Mouse (Mus musculus): ENCODE measurements at regions not wholly inside any gene's neighbourhood (a gene's known extent, or its start where the extent isn't known, plus 50 kb on each side); places are given as distances from the start of the nearest gene placed in this dataset.
"Not testable (repeated sequence)": the region's sequence is repeated elsewhere in the genome, so short reads cannot be mapped to it uniquely, and the experiment has no call there.

DNA sequence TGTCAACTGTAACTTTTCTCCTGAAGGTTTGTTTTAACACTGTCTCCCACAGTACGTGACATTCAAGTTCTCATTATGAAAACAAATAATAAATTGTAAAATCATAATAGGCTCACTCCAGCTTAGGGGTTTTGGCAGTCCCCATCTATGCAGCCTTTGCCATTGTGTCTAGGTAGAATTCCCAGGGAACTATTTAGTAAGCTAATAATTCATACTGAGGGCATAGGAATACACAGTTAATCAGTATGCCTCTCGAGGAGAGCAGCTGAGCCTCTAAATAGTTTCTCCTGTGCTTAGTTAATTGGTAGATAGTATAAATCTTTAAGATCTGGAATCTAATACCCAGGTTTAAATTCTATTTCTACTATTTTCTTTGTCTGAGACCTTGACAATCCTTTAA, 191.7 kb downstream of the Tprg start:
- Histone ChIP-seq H3K9ac (no peak overlapping the region), H3K4me3 (replicated peaks) (no peak overlapping the region), H3K4me1 (replicated peaks) (no peaks in the 10 kb centered on the region), H3K27me3 (no peaks in the 10 kb centered on the region), H3K36me3 (no peaks in the 10 kb centered on the region), H3K27ac (no peak overlapping the region), H3K9me3 (replicated peaks) (no peaks in the 10 kb centered on the region), H3K4me2 (no peak overlapping the region)
- 55% methylated on average over 2 of the region's 2 CpGs for WGBS (ENCODE audit: insufficient replicate concordance)
- ATAC-seq (ENCODE audit: low read depth), result no peak
- no peak for DNase-seq

DNA sequence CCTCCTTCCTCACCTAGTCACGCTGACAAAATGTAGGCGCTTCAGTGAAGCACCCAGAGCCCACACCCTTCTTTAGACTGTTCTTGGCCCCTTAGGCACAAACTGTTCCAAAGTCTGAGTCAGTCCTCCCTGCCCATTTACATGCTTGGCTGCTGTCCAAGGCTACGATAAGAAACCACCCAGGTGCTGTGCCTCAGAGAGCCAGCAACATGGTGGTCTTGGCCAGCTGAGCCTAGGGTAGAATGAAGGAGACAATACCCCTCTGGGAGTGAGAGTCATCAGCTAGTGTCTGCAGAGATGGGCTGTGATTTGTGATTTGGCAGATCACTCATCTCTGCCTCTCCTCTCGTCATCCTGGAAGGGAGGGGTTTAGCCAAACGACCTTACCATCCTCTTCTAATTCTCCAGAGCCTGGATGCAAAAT, 197.2 kb downstream of the Tprg start:
- 56% methylated on average over 5 of the region's 5 CpGs for WGBS (ENCODE audit: insufficient replicate concordance)
- ATAC-seq (ENCODE audit: low read depth) (no peak), DNase-seq (no peak)
- Histone ChIP-seq H3K27ac (no peak overlapping the region), H3K4me1 (replicated peaks) (no peaks in the 10 kb centered on the region), H3K9me3 (replicated peaks) (no peaks in the 10 kb centered on the region), H3K4me2 (no peak overlapping the region), H3K36me3 (no peaks in the 10 kb centered on the region), H3K27me3 (no peaks in the 10 kb centered on the region), H3K4me3 (replicated peaks) (no peak overlapping the region), H3K9ac (no peak overlapping the region)

DNA sequence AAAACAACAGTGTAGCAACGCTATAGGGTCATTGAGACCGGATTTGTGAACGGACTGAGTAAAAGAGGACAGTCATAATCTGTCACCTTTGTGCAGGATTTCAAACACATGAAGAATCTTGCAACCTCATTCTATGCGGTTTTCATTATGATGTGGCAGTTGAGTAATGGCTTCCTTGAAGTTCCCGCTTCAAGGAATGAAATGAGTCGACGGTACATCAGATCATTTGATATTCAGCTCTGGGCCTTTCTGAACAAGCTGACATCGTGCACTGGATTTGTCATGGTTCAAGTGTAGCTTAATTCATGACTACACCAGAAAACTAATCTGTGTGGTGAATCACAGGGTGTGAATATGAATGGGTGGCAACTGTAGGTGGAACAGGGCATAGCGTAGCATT, 198.4 kb downstream of the Tprg start:
- no peaks in the 10 kb centered on the region for H3K9me3 ChIP-seq (replicated peaks)
- ATAC-seq (ENCODE audit: low read depth) (no peak), DNase-seq (no peak)
- 83% methylated on average over 9 of the region's 9 CpGs for WGBS (ENCODE audit: insufficient replicate concordance)
- no peaks in the 10 kb centered on the region for H3K4me1 ChIP-seq (replicated peaks)
- H3K27me3 ChIP-seq, result no peaks in the 10 kb centered on the region
- H3K9ac ChIP-seq, result no peak overlapping the region
- H3K4me3 ChIP-seq (replicated peaks), result no peak overlapping the region
- H3K4me2 ChIP-seq, result no peak overlapping the region
- no peak overlapping the region for H3K27ac ChIP-seq
- H3K36me3 ChIP-seq, result no peaks in the 10 kb centered on the region

DNA sequence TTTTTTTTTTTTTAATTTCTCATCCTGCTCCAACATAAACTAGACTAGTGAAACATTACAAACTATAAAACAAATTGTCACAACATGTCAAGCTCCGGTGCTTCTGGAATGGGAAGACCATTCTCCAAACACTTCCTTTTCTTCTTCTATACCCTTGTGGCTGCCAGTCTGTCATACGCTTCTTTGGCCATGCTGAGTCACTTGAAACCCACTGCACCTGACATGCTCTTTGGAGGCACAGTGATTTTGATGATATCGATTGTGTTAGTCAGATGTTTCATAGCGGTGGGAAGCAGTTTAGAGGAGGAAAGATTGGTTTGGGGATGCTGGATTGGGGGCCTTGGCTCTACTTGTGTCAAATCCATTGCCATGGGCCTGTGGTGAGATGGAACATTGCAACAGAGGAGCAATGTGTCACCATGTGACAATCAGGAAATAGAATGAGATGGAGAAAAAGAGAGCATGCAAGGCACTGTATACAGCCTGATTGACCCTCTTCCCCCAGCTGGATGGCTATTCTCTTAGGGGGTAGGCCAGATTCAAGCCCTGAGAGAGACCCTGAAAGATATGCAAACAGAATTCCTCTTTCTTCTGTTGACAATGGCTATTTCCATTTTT, 197.0 kb upstream of the Trp63 start:
- DNase-seq, result no peak
- Histone ChIP-seq H3K27me3 (no peaks in the 10 kb centered on the region), H3K9ac (no peak overlapping the region), H3K27ac (no peak overlapping the region), H3K4me2 (no peak overlapping the region), H3K4me3 (replicated peaks) (no peak overlapping the region), H3K4me1 (replicated peaks) (no peaks in the 10 kb centered on the region), H3K9me3 (replicated peaks) (no peaks in the 10 kb centered on the region), H3K36me3 (no peaks in the 10 kb centered on the region)
- ATAC-seq (ENCODE audit: low read depth), result no peak
- 71% methylated on average over 4 of the region's 4 CpGs for WGBS (ENCODE audit: insufficient replicate concordance)

DNA sequence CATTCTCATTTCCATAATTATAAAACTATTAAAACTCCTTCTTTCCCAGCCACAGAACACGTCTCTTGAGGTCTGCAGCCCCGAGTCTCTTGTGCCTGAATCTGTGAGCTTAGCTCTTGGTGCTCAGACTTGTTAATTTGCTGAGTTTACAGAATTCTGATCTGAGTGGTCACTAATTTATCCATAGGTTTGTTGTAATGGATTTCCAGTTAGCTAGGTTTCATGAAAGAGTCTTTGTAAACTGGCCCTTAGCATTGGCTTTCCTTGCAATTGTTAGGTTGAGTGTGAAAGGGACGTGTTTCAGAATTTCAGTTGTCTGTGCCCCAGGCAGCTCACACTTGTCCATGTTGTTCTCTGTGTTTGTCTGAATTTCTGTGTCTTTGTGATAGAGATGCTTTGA, 192.7 kb upstream of the Trp63 start:
- Histone ChIP-seq H3K36me3 (no peaks in the 10 kb centered on the region), H3K4me2 (no peak overlapping the region), H3K27ac (no peak overlapping the region), H3K9ac (no peak overlapping the region), H3K4me1 (replicated peaks) (no peaks in the 10 kb centered on the region), H3K9me3 (replicated peaks) (no peaks in the 10 kb centered on the region), H3K4me3 (replicated peaks) (no peak overlapping the region), H3K27me3 (no peaks in the 10 kb centered on the region)
- ATAC-seq (ENCODE audit: low read depth), result no peak
- DNase-seq, result no peak
- whole genome bisulfite sequencing (ENCODE audit: insufficient replicate concordance), result 55% methylated on average over 3 of the region's 3 CpGs

DNA sequence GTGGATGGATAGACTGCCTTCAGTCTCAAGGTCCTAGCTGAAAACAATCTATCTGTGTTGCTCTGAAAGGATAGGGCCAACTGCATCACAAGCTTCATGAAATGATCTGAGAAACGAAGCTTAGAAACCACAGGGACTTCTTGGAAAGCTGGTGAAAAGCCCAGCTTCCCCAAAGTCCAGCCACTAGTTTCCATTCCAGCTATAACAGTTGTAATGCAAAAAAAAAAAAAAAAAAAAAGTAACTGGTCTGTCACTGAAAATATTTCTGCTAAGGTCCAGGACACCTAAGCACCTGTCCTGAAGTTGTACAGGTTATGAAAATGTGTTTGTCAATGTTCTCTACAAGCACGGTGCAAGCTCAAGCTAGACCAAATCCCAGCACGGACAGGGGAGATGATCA, 189.4 kb upstream of the Trp63 start:
- 60% methylated on average over 3 of the region's 3 CpGs for WGBS (ENCODE audit: insufficient replicate concordance)
- Histone ChIP-seq H3K9ac (no peak overlapping the region), H3K9me3 (replicated peaks) (no peaks in the 10 kb centered on the region), H3K27ac (no peak overlapping the region), H3K27me3 (no peaks in the 10 kb centered on the region), H3K4me2 (no peak overlapping the region), H3K36me3 (no peaks in the 10 kb centered on the region), H3K4me1 (replicated peaks) (no peaks in the 10 kb centered on the region), H3K4me3 (replicated peaks) (no peak overlapping the region)
- DNase-seq (no peak), ATAC-seq (ENCODE audit: low read depth) (no peak)

DNA sequence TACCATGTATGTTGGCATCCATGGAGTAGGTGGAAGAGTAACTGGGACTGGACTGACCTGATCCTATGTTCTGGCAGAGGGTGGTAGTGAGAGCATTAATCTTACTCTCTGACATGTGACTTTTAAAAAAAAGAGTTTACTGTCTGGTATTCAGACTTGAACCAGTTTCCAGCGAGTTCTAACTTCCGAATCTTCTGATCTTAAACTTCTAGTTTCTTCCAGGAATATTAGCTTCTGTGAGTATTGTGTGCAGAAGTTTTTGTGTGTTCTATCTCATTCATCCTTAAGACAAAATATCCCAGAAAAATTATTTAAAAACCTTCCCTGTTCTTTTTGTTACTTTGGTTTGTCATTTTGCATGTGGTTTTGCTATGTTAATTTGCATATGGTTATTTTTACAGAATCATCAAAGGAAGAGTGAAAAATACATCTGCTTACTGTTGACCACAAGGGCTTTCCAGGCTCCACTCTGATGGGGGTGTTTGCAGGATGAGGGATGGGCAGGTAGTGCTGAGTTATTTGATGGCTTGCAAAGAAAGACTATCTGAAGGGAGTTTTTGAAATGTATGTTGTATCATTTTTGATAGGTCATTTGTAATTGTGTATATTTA, 187.9 kb upstream of the Trp63 start:
- DNase-seq, result no peak
- H3K9me3 ChIP-seq (replicated peaks), result no peaks in the 10 kb centered on the region
- no peak overlapping the region for H3K9ac ChIP-seq
- no peaks in the 10 kb centered on the region for H3K36me3 ChIP-seq
- no peaks in the 10 kb centered on the region for H3K27me3 ChIP-seq
- H3K27ac ChIP-seq, result no peak overlapping the region
- no peaks in the 10 kb centered on the region for H3K4me1 ChIP-seq (replicated peaks)
- no peak for ATAC-seq (ENCODE audit: low read depth)
- H3K4me2 ChIP-seq, result no peak overlapping the region
- 60% methylated on average over 2 of the region's 2 CpGs for WGBS (ENCODE audit: insufficient replicate concordance)
- no peak overlapping the region for H3K4me3 ChIP-seq (replicated peaks)

DNA sequence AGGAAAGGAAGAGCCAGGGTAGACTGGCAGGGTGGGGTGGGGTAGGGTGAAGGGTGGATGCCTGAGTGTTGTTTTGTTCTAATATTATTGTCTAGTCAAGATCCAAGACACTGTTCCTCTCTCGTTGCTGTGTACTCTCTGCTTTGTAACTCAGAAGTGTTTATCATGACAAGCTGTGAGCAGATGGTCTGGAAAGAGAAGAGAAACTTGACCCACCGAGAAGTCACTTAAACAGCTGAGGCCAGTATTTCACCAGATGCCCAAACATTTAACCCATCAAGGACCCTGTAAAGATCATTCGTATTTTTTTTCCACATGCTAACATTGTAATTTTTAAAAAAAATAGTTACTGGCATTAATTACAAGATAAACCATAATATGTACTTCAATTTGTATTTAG, 178.7 kb upstream of the Trp63 start:
- H3K27me3 ChIP-seq, result no peaks in the 10 kb centered on the region
- no peak overlapping the region for H3K27ac ChIP-seq
- no peak overlapping the region for H3K9ac ChIP-seq
- no peaks in the 10 kb centered on the region for H3K9me3 ChIP-seq (replicated peaks)
- ATAC-seq (ENCODE audit: low read depth) (no peak), DNase-seq (no peak)
- WGBS (ENCODE audit: insufficient replicate concordance), result 46% methylated on average over 3 of the region's 3 CpGs
- H3K4me2 ChIP-seq, result no peak overlapping the region
- no peaks in the 10 kb centered on the region for H3K36me3 ChIP-seq
- H3K4me1 ChIP-seq (replicated peaks), result no peaks in the 10 kb centered on the region
- H3K4me3 ChIP-seq (replicated peaks), result no peak overlapping the region

DNA sequence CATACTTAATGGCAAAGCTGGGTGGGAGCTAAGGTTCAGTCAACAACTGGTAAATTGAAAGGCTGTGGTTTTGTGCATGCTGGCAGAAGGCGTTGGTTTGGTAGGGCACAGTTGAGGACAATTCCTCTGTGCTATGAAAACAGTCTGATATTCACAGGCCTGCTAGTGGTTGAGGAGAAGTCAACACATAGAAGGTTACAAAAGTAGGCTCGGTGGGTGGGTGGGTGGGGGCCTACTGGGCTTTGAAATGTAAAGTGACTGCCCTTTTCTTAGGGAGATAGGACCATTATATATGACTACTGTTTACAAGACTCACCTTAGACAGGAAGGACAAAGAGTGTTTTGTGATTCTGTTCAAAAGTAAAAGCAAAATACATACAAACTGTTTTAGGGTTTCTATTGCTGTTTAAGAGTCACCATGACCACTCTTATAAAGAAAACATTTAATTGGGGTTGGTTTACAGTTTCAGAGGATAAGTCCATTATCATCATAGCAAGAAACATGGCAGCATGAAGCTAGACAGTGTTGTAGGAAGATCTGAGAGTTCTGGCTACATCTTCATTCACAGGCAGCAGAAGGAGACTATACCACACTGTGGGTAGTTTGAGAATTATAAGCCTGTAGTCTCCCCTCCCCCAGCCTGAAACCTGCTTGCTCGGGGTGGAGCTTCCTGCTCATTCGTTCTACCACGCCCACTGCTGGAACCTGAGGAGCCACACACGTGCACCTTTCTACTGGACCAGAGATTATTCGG, 166.3 kb upstream of the Trp63 start:
- 31% methylated on average over 4 of the region's 7 CpGs for WGBS (ENCODE audit: insufficient replicate concordance)
- no peak overlapping the region for H3K4me3 ChIP-seq (replicated peaks)
- no peaks in the 10 kb centered on the region for H3K9me3 ChIP-seq (replicated peaks)
- ATAC-seq (ENCODE audit: low read depth) (no peak), DNase-seq (peak; percentile 2)
- no peaks in the 10 kb centered on the region for H3K27me3 ChIP-seq
- no peak overlapping the region for H3K9ac ChIP-seq
- H3K4me1 ChIP-seq (replicated peaks), result no peaks in the 10 kb centered on the region
- no peaks in the 10 kb centered on the region for H3K36me3 ChIP-seq
- no peak overlapping the region for H3K4me2 ChIP-seq
- no peak overlapping the region for H3K27ac ChIP-seq

DNA sequence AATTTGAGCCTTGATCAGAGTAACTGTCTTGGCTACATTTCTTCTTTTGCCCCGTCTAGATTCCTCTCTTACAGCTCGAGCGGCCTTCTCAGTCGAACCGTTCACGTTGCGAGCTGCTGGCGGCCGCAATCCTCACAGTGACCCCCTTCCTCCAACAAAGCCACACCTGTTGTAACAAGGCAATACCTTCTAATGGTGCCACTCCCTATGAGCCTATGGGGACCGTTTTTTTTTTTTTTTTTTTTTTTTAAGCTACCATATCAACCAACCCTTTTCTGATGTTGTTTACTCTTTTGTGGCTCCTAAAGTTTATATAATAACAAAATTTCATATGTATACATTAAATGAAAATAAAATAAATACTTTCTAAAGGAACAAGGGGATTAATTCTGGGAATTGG, 160.4 kb upstream of the Trp63 start:
- H3K36me3 ChIP-seq; DNase-seq; H3K4me3 ChIP-seq (replicated peaks); H3K9me3 ChIP-seq (replicated peaks); H3K27ac ChIP-seq; H3K4me2 ChIP-seq; H3K27me3 ChIP-seq; H3K4me1 ChIP-seq (replicated peaks); ATAC-seq (ENCODE audit: low read depth); H3K9ac ChIP-seq: not testable (repeated sequence)
- WGBS (ENCODE audit: insufficient replicate concordance), result 93% methylated on average over 9 of the region's 10 CpGs

DNA sequence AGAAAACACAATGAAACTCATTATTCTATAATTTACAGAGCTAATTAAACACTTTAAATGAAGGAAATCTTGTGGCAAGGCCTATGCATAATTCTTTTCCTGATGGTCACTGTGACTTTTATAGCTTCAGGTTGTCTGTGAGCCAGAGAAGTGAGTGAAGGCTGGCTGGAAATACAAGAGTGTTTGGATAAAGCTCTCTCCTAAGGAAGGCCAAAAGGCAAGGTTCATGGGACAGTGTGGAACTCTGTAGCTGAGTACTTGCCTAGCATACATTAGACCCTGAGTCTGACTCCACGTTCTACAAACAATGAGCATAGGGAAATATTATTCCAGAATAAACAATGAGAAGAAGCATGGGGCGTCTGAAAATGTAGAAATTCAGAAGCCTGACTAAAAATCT, 159.9 kb upstream of the Trp63 start:
- ATAC-seq (ENCODE audit: low read depth) (no peak), DNase-seq (no peak)
- 57% methylated on average over 2 of the region's 2 CpGs for WGBS (ENCODE audit: insufficient replicate concordance)
- H3K27me3 ChIP-seq, result no peaks in the 10 kb centered on the region
- H3K4me1 ChIP-seq (replicated peaks), result no peaks in the 10 kb centered on the region
- H3K9me3 ChIP-seq (replicated peaks), result no peaks in the 10 kb centered on the region
- no peak overlapping the region for H3K4me3 ChIP-seq (replicated peaks)
- no peak overlapping the region for H3K9ac ChIP-seq
- no peak overlapping the region for H3K4me2 ChIP-seq
- no peak overlapping the region for H3K27ac ChIP-seq
- no peaks in the 10 kb centered on the region for H3K36me3 ChIP-seq

DNA sequence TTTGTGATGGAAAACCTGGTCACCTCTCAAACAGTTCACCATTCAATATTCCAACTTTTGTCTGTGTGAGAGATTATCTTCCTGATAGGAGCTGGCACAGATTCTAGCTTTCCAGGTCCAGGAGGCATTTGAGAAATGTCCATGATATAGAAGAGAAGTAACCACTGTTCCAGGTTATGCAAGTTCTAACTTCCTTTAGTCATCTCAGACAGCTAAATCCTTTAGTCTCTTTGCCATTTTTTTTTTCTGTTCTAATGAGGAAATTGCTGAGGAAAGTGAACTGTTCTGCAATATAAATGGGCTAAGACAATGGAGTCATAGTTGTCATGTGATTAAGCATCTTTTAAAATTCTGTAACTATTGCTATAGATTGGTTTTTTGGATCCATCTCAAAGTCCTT, 155.7 kb upstream of the Trp63 start:
- H3K36me3 ChIP-seq, result no peaks in the 10 kb centered on the region
- DNase-seq (no peak), ATAC-seq (ENCODE audit: low read depth) (no peak)
- no peaks in the 10 kb centered on the region for H3K4me1 ChIP-seq (replicated peaks)
- H3K4me2 ChIP-seq, result no peak overlapping the region
- H3K9ac ChIP-seq, result no peak overlapping the region
- no peak overlapping the region for H3K4me3 ChIP-seq (replicated peaks)
- H3K9me3 ChIP-seq (replicated peaks), result no peaks in the 10 kb centered on the region
- H3K27me3 ChIP-seq, result no peaks in the 10 kb centered on the region
- no peak overlapping the region for H3K27ac ChIP-seq

Measured in liver, embryonic 13.5 days (tissue).